Mouse (Mus musculus) myocyte (in vitro differentiated cells): ENCODE data around the gene Tmem43.

Source experiments
- E2F4 ChIP-seq: IDR thresholded peaks from one replicate; pipeline ENCODE4 v1.6.1; 2011; ENCODE audit warnings: mild to moderate bottlenecking, control low read depth, moderate library complexity; ENCODE audit not compliant: insufficient read depth
- MAX ChIP-seq: IDR thresholded peaks from one replicate; pipeline ENCODE4 v1.6.1; 2011; ENCODE audit warnings: low read depth, mild to moderate bottlenecking, control low read depth
- POLR2A ChIP-seq: IDR thresholded peaks from one replicate; pipeline ENCODE4 v1.6.1; 2011; ENCODE audit warnings: low read depth, mild to moderate bottlenecking, control low read depth, moderate library complexity; ENCODE audit not compliant: insufficient read length
- POLR2AphosphoS2 ChIP-seq: IDR thresholded peaks from one replicate; pipeline ENCODE4 v1.6.1; 2011; ENCODE audit warnings: low read depth, control low read depth; ENCODE audit not compliant: insufficient read length
- TCF12 ChIP-seq: IDR thresholded peaks from one replicate; pipeline ENCODE4 v1.6.1; 2011; ENCODE audit warnings: mild to moderate bottlenecking, control low read depth; ENCODE audit not compliant: poor library complexity, insufficient read depth, severe bottlenecking
- USF1 ChIP-seq: IDR thresholded peaks from one replicate; pipeline ENCODE4 v1.6.1; 2011; ENCODE audit warnings: low read depth, mild to moderate bottlenecking, control low read depth, moderate library complexity

- TF ChIP-seq POLR2A (no peak), MAX (no peak), E2F4 (no peak), USF1 (no peak), TCF12 (no peak), POLR2AphosphoS2 (no peak)
Observed at GRCm38 (mm10) chr6:91509326-91509725, 35.8 kb downstream of the Tmem43 start.
